Mouse (Mus musculus) Patski (cell line): ENCODE results near the gene Hnrnpu. TPM values are rescaled to one million over a fixed set of nuclear protein-coding genes. Genes with fewer than 3 reads are reported as not detected.
A peak's percentile ranks its signal among the peaks of the same experiment; 100 is the strongest.
"Not testable (repeated sequence)": the region's sequence is repeated elsewhere in the genome, so short reads cannot be mapped to it uniquely, and the experiment has no call there.

ENCODE experiments used
- ATAC-seq: fragments of 100-300 bp; one replicate; pipeline ENCODE4 v1.8.0; 2021
- CTCF ChIA-PET: fragments of 350-600 bp; sonication (Branson Sonifier 250); formaldehyde crosslinking; loops from one replicate; lab custom pipeline; 2022; ENCODE audit warnings: inconsistent platforms; lab: Charles Lee
- POLR2A ChIA-PET: fragments of 350-600 bp; sonication (Branson Sonifier 250); formaldehyde crosslinking; loops from one replicate; lab custom pipeline; 2022; ENCODE audit warnings: antibody characterized with exemption, inconsistent platforms; lab: Charles Lee
- DNase-seq: peaks from one replicate; pipeline ENCODE4 v3.0.0-alpha.2; 2011; ENCODE audit warnings: low read depth, low spot score
- H3K27me3 ChIP-seq: fragments of 371-371 bp; one replicate; pipeline ENCODE4 v1.5.1; 2021
- CTCF ChIP-seq: fragments of 100-300 bp; IDR thresholded peaks from one replicate; pipeline ENCODE4 v1.5.1; 2021
- in situ Hi-C: fragments of 300-500 bp; cut with MboI; formaldehyde crosslinking; loops from 3 replicates; pipeline ENCODE4 v1.11.1; 2018; ENCODE audit warnings: low pct_unique_long_range_greater_than_20kb, mixed read lengths
- polyA plus RNA-seq: library from polyadenylated mRNA; unstranded; gene quantifications from one replicate; pipeline ENCODE4 v1.2.3, GENCODE M21; 2021

The Hnrnpu gene
- polyA plus RNA-seq, 1 experiment from 2014 or later = 500 TPM

DNA sequence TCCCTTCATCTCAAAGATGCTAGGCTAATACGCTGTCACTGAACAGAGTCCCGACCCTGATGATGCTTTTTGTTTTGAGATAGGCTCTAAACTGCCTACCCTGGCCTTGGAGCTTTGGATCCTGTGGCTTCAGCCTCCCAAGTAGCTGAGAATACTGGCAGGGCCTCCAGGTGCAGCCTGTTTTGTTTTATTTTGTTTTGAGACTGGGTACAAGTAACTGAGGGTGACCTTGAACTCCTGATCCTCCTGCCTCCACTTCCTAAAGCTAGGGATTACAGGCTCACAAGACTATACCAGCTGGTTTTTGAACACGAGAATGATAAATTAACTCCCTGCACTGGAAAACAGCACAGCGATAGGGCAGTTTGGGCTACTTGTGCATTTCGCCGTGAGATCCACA is 27.6 kb upstream of the Hnrnpu start:
- H3K27me3 ChIP-seq = no peaks in the 10 kb centered on the region
- no peak for DNase-seq
- ChIA-PET CTCF (interaction anchor here (1.0 kb wide), 1 partner anchor 58 kb away, joined by 3 read pairs; no protein-coding TSS in a partner anchor), POLR2A (no interaction called here)
- no peak for ATAC-seq
- in situ Hi-C loops = no loop called here
- TF ChIP-seq CTCF = no peak

DNA sequence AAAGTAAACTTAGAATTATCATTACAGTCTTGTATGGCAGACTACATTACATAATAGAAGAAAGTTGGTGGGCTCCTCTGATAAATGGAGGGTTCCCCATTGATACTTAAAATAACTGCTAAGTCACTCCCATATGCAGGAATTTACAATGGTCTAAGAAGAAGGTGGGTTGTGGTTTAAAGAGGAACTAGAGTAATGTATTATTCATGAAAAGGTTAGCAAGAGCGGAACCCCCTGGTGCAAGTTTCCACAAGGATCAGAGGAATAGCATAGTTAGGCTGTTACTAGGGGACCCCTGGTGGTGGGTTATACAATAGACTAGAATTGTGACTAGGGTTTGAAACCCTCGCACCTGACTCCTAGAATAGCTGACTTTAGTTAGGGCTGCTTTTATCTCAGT is 23.1 kb upstream of the Hnrnpu start:
- POLR2A ChIA-PET = no interaction called here
- CTCF ChIA-PET = no interaction called here
- DNase-seq (no peak), ATAC-seq (no peak)
- H3K27me3 ChIP-seq = no peaks in the 10 kb centered on the region
- in situ Hi-C loops = no loop called here
- TF ChIP-seq CTCF = no peak

DNA sequence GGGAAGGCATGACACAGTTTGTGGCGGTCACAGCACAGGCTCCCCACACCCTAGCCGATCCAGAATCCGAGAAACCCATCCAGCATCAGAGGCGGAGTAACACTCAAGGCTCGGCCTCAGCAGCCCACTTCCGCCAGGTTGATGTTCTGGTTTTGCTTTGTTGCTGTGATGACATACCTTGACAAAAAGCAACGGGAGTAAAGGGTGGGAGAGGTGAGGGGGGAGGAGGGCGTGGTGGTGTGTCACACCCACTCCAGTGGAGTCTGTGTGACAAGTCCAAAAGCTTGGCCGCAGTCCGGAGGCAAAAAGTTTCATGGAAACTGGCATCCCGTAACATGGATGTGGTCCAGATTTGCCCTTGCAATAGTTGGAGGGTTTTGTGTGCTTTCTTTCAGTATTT is 22.7 kb upstream of the Hnrnpu start:
- in situ Hi-C loops = no loop called here
- no peaks in the 10 kb centered on the region for H3K27me3 ChIP-seq
- POLR2A ChIA-PET = interaction anchor here (1.2 kb wide), 1 partner anchor 10 kb away, joined by 5 read pairs; no protein-coding TSS in a partner anchor
- no peak for TF ChIP-seq CTCF
- ATAC-seq (no peak), DNase-seq (no peak)
- CTCF ChIA-PET = no interaction called here

DNA sequence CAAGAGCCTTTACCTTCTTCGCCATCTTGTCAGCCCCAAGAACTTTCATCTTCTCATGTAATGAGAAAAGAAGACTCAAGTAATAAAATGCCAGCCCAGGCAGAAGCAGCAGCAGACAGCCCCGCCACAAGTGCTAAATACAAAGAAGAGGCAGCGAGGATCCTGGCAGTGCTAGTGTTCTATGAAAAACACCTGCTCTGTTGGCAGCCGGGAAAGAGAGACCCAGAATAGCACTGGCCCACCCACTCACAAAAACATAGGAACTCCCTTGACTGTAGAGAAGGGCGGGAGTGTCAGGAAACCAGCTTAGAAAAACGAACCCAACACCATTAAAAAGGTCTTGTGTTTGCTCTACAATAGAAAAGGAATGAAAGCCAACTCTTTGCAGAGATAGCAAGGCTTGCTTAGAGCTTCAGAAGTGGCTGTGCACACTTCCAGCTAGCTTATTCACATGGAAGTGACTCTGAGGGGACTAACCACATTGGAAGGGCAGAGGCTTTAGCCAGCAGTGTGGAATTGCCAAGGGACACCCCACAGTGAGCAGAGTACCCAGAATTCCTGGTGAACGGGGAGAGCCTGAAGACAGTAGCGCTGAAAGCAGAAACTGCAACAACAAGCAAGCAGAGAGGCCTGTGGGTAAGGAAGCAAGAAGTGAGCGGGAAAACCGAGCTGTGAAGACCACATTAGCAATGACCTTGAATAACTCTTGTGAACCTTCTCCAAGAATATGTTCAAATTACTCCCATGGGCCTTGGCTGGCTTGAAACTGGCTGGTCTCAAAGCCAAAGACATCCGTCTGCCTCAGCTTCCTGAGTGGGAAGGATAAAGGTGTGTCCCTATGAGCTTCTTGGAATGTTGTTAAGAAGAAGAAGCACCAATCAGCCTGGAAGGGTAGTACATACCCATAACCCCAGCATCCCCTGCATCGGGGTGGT is 20.4 kb upstream of the Hnrnpu start:
- POLR2A ChIA-PET = interaction anchor here (0.6 kb wide), 1 partner anchor 1195 kb away, joined by 3 read pairs; no protein-coding TSS in a partner anchor
- ATAC-seq (no peak), DNase-seq (no peak)
- CTCF ChIA-PET = no interaction called here
- no peaks in the 10 kb centered on the region for H3K27me3 ChIP-seq
- TF ChIP-seq CTCF = no peak
- in situ Hi-C loops = no loop called here

DNA sequence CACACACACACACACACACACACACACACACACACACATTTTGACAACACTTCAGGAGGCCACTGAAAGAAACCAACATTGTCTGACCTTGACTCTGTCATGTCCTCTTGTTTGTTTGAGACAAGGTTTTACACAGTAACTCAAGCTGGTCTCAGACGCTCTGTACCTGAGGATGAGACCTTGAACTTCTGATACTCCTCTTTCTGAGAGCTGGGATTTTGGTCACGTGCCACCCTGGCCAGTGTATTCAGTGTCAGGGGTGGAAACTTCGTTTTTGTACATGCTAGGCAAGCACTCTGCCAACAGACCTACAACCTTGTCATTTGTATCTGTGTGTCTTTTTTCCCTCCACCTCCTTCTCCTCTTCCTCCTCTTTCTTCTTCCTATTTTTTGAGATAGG is 17.0 kb upstream of the Hnrnpu start:
- TF ChIP-seq CTCF = no peak
- in situ Hi-C loops = no loop called here
- DNase-seq (no peak), ATAC-seq (no peak)
- ChIA-PET POLR2A (no interaction called here), CTCF (interaction anchor here (1.5 kb wide), 1 partner anchor 14 kb away, joined by 3 read pairs; no protein-coding TSS in a partner anchor)
- H3K27me3 ChIP-seq = no peaks in the 10 kb centered on the region

DNA sequence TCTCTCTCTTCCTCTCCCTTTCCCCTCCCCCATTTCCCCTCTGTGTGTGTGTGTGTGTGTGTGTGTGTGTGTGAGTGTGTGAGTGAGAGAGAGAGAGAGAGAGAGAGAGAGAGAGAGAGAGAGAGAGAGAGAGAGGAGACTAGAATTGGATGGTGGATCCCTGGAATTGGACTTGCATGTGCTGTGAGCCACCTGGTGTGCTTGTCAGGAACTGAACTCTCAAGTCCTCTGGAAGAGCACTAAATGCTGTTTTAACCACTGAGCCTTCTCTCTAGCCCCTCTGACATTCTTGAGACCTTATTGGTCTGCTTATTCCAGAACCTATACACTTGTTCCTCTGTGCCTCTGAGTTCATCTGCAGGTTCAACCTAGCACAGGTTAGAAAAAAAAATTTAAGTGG is 14.0 kb upstream of the Hnrnpu start:
- TF ChIP-seq CTCF = peak; percentile 49
- ChIA-PET POLR2A (interaction anchor here (0.5 kb wide), 1 partner anchor 12 kb away, joined by 3 read pairs; no protein-coding TSS in a partner anchor), CTCF (no interaction called here)
- no peak for ATAC-seq
- in situ Hi-C loops = no loop called here
- DNase-seq = no peak
- no peaks in the 10 kb centered on the region for H3K27me3 ChIP-seq

DNA sequence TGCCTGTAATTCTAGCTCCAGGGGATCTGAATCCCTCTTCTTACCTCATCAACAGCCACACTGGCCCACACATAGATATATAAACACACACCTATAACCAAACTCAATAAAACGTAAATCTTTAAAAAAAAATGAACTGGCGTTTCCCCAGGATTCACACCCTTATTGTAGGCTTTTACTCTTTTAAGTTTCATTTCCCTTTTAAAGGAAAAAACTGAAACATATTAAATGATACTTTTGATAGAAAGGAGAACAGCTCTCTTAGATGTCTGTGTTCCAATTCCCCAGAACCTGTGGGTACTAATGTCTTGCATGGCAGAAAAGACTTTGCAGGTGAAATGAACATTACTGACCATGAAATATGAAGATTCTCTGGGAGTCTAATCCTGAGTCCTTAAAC is 13.2 kb upstream of the Hnrnpu start:
- in situ Hi-C loops = no loop called here
- ChIA-PET CTCF (no interaction called here), POLR2A (interaction anchor here (0.7 kb wide), 1 partner anchor 9 kb away, joined by 5 read pairs; no protein-coding TSS in a partner anchor)
- no peaks in the 10 kb centered on the region for H3K27me3 ChIP-seq
- DNase-seq = no peak
- no peak for TF ChIP-seq CTCF
- no peak for ATAC-seq

DNA sequence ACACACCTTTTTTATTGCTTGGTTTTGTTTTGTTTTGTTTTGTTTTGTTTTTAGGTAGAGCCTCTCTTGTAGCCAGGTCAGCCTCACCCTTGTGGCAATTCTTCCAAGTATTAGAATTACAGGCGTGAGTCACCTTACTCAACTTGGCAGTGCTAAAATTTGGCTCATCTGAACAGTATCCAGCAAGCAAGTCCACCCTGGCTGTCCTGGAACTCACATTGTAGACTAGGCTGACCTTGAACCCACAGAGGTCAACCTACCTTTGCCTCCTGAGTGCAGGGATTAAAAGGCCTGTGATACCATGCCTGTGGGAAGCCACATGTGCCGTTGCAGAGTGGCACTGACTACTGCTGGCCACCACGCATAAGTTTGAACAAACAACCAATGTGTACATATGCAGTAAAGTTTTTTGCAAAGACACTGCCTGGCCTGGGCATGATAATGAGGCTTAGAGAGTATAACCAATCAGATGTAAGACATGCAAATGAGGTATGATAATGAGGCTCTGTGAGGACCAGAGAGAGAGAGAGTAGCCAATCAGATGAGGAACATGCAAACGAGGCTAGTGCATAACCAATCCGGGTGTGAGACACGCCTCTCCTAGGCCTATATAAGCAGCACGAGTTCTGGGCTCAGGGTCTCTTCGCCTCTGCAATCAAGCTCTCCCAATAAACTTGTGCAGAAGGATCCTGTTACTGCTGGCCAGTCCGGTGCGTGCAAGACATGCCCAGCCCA is 6.6 kb upstream of the Hnrnpu start:
- in situ Hi-C loops, H3K27me3 ChIP-seq, DNase-seq, ATAC-seq, POLR2A ChIA-PET, CTCF ChIA-PET: not testable (repeated sequence)

DNA sequence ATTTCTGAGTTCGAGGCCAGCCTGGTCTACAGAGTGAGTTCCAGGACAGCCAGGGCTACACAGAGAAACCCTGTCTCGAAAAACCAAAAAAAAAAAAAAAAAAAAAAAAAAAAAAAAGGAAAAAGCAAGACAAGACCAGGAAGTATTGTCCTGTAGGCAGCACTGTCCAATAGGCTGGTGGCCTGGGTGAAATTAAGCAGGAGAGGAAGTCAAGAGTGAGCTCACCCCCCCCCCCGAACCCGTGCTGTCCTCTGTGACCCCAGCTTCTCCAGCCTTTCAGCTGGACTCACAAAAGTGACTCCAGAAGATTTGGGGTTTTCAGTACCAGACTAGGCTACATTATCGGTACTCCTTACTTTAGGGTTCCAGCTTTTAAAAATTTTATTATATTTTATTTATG is 5.0 kb upstream of the Hnrnpu start:
- POLR2A ChIA-PET = interaction anchor here (0.5 kb wide), 1 partner anchor 18 kb away, joined by 3 read pairs; no protein-coding TSS in a partner anchor

DNA sequence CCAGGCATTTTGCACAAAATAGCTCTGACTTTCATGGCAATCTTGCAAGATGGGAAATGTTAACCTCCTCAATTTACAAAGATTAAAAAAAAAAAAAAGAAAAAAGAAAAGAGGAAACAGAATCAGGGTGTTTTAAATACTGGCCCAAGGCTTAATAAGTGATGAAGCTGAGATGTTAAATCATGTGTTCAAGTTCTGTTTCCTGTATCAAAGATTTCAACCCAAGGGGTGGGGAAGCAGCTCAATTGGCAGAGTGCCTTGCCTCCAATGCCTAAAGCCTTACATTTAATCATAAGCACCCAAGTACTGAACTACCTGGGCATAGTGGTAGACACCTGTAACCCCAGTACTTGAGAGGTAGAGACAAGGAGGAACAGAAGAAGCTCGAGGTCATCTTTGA is 4.5 kb upstream of the Hnrnpu start:
- DNase-seq (no peak), ATAC-seq (no peak)
- ChIA-PET POLR2A (interaction anchor here (1.0 kb wide), 1 partner anchor 23 kb away, joined by 3 read pairs; no protein-coding TSS in a partner anchor), CTCF (no interaction called here)
- in situ Hi-C loops = no loop called here
- TF ChIP-seq CTCF = no peak
- H3K27me3 ChIP-seq = no peaks in the 10 kb centered on the region

More for the DNA sequence above, 5.0 kb upstream of the Hnrnpu start:
- CTCF ChIA-PET = interaction anchor here (1.1 kb wide), 1 partner anchor 9 kb away, joined by 4 read pairs; no protein-coding TSS in a partner anchor
- no peaks in the 10 kb centered on the region for H3K27me3 ChIP-seq
- TF ChIP-seq CTCF = no peak
- DNase-seq (no peak), ATAC-seq (no peak)
- in situ Hi-C loops = no loop called here
